Mouse (Mus musculus) myocyte (in vitro differentiated cells): ENCODE measurements at regions not wholly inside any gene's neighbourhood (a gene's known extent, or its start where the extent isn't known, plus 50 kb on each side); places are given as distances from the start of the nearest gene placed in this dataset.

ENCODE experiments used
- E2F4 ChIP-seq: IDR thresholded peaks from one replicate; pipeline ENCODE4 v1.6.1; 2011; ENCODE audit warnings: mild to moderate bottlenecking, control low read depth, moderate library complexity; ENCODE audit not compliant: insufficient read depth
- MYOD1 ChIP-seq, 3 experiments: IDR thresholded peaks; one replicate each; pipeline ENCODE4 v1.6.1; 2011; ENCODE audit warnings: control low read depth in 2 of 3, low read depth in 2 of 3, mild to moderate bottlenecking in 2 of 3, moderate library complexity in 1 of 3; ENCODE audit not compliant: insufficient read length in 2 of 3, control insufficient read depth in 1 of 3
- MYOG ChIP-seq, 3 experiments: IDR thresholded peaks; one replicate each; pipeline ENCODE4 v1.6.1; 2011; ENCODE audit warnings: control low read depth in 2 of 3, low read depth in 2 of 3, mild to moderate bottlenecking in 2 of 3; ENCODE audit not compliant: insufficient read length in 2 of 3, control insufficient read depth in 1 of 3, insufficient read depth in 1 of 3
- POLR2A ChIP-seq: IDR thresholded peaks from one replicate; pipeline ENCODE4 v1.6.1; 2011; ENCODE audit warnings: low read depth, mild to moderate bottlenecking, control low read depth, moderate library complexity; ENCODE audit not compliant: insufficient read length
- POLR2AphosphoS2 ChIP-seq: IDR thresholded peaks from one replicate; pipeline ENCODE4 v1.6.1; 2011; ENCODE audit warnings: low read depth, control low read depth; ENCODE audit not compliant: insufficient read length
- TCF12 ChIP-seq: IDR thresholded peaks from one replicate; pipeline ENCODE4 v1.6.1; 2011; ENCODE audit warnings: mild to moderate bottlenecking, control low read depth; ENCODE audit not compliant: poor library complexity, insufficient read depth, severe bottlenecking

- no peak for TF ChIP-seq E2F4
- TF ChIP-seq TCF12 = no peak
- no peak for TF ChIP-seq POLR2A
- TF ChIP-seq MYOG (IDR thresholded peaks at IDR 0.05; ENCODE audit: control insufficient read depth in 1 of 3, insufficient read depth in 1 of 3, insufficient read length in 2 of 3, low read depth in 2 of 3) = no peak
- no peak for TF ChIP-seq MYOD1 (IDR thresholded peaks at IDR 0.05; ENCODE audit: control insufficient read depth in 1 of 3, insufficient read length in 2 of 3, low read depth in 2 of 3)
- no peak for TF ChIP-seq POLR2AphosphoS2
These were observed 209.0 kb downstream of the Nucb2 start for GRCm38 (mm10) chr7:116713200-116713599.
